Mouse (Mus musculus) forebrain, embryonic 10.5 days (tissue): ENCODE measurements at regions not wholly inside any gene's neighbourhood (a gene's known extent, or its start where the extent isn't known, plus 50 kb on each side); places are given as distances from the start of the nearest gene placed in this dataset.

Experiments
- DNase-seq: peaks from one replicate; pipeline ENCODE4 v3.0.0-alpha.2; 2017; ENCODE audit warnings: low spot score; ENCODE audit errors: extremely low spot score
- H3K27ac ChIP-seq: fragments of 300-500 bp; sonication (generic); 2 replicates; pipeline ENCODE4 v1.5.1; 2016; ENCODE audit warnings: mild to moderate bottlenecking
- H3K27me3 ChIP-seq: fragments of 300-500 bp; sonication (generic); 2 replicates; pipeline ENCODE4 v1.6.1; 2016; ENCODE audit warnings: mild to moderate bottlenecking; ENCODE audit not compliant: poor library complexity, severe bottlenecking
- H3K36me3 ChIP-seq: fragments of 300-500 bp; sonication (generic); replicated peaks from 2 replicates; pipeline ENCODE4 v1.6.1; 2016; ENCODE audit warnings: mild to moderate bottlenecking, moderate library complexity
- H3K4me1 ChIP-seq: fragments of 300-500 bp; sonication (generic); 2 replicates; pipeline ENCODE4 v1.6.1; 2016
- H3K4me3 ChIP-seq: fragments of 300-500 bp; sonication (generic); 2 replicates; pipeline ENCODE4 v1.5.1; 2016; ENCODE audit warnings: mild to moderate bottlenecking, moderate library complexity
- H3K9me3 ChIP-seq: fragments of 300-500 bp; sonication (generic); 2 replicates; pipeline ENCODE4 v1.6.1; 2016; ENCODE audit warnings: mild to moderate bottlenecking, moderate library complexity
- WGBS: fragments of 180-500 bp; shearing (Covaris S2); methylation state at CpG from one replicate; pipeline ENCODE4 v1.1.7; 2016; 5-methylcytosine and 5-hydroxymethylcytosine counted together

- H3K27ac ChIP-seq, result no peak overlapping the region
- no peak for DNase-seq
- H3K27me3 ChIP-seq, result no peaks in the 10 kb centered on the region
- H3K4me3 ChIP-seq, result no peak overlapping the region
- no peaks in the 10 kb centered on the region for H3K36me3 ChIP-seq
- WGBS, result 80% methylated on average over 5 of the region's 5 CpGs
- peaks cover 21% of the 10 kb centered on the region for H3K4me1 ChIP-seq
- no peaks in the 10 kb centered on the region for H3K9me3 ChIP-seq
Measured at GRCm38 (mm10) chr4:9072321-9072720, 833.5 kb upstream of the Car8 start.

DNA sequence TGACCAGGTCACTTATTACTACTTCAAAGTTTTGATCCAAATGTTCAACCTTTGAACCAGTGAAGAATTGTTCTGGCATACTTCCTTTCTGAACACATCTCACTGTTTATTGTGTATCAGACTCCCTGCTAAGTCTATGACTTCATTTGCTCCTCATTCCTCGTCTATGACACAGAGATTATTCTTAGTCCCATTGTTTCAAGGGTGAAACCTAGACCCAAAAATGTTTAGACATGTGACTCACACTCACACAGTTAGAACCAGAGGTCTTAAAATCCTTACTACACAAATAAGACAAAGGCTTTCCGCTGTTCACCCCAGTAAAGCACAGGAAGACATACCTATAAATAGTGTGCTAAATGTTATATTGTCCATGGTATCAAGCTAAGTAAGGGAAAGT lies 829.0 kb upstream of the Car8 start:
- WGBS, result 79% methylated on average over 2 of the region's 2 CpGs
- Histone ChIP-seq H3K9me3 (no peaks in the 10 kb centered on the region), H3K27me3 (no peaks in the 10 kb centered on the region), H3K4me3 (no peak overlapping the region), H3K36me3 (no peaks in the 10 kb centered on the region), H3K4me1 (peaks cover 17% of the 10 kb centered on the region), H3K27ac (no peak overlapping the region)
- DNase-seq, result no peak

DNA sequence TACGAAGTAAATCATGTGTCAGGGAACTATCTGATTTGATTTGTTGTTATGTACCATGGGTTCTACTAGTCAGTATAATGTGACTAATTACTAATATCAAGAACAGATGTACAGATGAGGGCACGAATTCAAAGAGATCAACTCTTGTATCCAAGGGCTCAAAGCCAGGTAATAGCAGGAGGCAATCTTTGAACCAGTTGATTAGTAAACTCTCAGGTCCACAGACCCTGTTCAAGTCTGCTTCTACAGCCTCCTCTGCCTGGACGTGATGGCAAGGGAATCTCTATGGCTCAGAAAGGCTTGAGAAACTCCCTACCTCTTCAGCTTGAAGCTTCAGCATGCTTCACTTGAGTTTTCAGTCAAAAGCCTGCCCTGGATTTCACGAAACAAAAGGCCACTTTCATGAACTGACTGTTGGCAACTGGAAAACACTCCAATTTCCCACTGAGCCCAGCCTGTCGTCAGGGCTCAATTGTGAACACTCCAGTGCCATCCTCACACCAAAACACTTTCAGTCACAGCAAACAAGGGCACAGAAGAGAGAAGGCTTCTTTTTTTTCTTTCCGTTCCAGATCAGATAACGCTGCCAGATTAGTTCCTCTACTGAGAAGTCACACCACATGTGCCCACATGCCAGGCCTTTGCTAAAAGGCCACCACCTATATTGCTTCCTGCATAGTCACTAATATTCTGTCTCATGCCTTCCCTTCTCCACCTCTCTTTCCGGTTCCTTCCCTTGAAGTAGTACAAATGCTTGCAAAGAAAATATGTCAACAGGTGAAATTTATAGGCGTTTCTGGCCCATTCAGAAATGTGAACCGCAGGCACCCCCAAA lies 827.4 kb upstream of the Car8 start:
- Histone ChIP-seq H3K27me3 (no peaks in the 10 kb centered on the region), H3K9me3 (no peaks in the 10 kb centered on the region), H3K27ac (0 out of 2 replicates have a peak overlapping the region, but pooled peaks have one; percentile 30), H3K4me1 (peaks cover 26% of the 10 kb centered on the region), H3K36me3 (no peaks in the 10 kb centered on the region), H3K4me3 (no peak overlapping the region)
- DNase-seq, result no peak
- 73% methylated on average over 10 of the region's 10 CpGs for WGBS

GRCm38 (mm10) chr4:9061941-9062340 lies 823.1 kb upstream of the Car8 start:
- Histone ChIP-seq H3K36me3 (no peaks in the 10 kb centered on the region), H3K4me1 (peaks cover 61% of the 10 kb centered on the region), H3K27me3 (no peaks in the 10 kb centered on the region), H3K9me3 (no peaks in the 10 kb centered on the region), H3K4me3 (no peak overlapping the region), H3K27ac (peak overlapping the region; percentile 85; the same call in 1 of the 2 replicates)
- 77% methylated on average over 3 of the region's 3 CpGs for WGBS
- DNase-seq, result no peak

DNA sequence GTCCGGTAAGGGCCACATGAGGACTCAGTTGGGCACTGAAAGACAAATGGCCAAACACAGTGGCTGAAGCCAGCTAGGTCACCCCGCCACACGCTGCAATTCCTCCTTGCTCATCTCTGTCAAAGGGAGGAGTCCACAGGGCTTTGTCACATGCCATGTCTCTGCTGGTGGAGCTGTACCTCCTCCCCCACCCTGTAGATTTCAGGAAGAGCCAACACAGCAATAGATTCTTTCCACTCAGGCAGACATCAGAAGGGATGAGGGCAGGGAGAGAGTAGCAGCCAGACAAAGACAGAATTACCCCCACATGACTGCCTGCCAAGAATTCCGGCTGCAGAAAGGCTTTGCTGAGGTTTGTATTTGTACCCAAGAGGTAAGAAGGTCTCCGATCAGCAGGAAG lies 821.4 kb upstream of the Car8 start:
- 33% methylated on average over 5 of the region's 5 CpGs for WGBS

DNA sequence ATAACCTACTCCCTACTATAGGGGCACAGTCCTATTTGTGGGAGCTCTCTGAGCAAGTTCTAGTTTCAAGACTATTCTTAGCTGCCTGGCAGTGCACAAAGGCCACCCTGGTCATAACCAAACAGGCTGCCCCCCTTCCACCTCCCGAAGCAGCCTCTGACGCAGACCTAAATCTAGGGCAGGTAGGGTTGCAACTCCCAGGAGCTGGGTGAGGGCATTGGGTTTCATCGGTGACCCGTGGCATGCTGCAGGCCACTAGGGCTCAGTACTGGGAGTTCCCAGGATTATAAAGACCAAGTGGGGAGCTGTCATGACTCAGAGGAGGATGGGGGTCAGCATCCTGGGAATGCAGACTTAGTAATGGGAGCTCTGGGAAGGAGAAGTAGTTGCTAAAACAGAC lies 818.8 kb upstream of the Car8 start:
- Histone ChIP-seq H3K4me3 (no peak overlapping the region), H3K27ac (peak overlapping the region; percentile 56; the same call in 1 of the 2 replicates)
- DNase-seq, result no peak

More for the DNA sequence above, 821.4 kb upstream of the Car8 start:
- Histone ChIP-seq H3K36me3 (no peaks in the 10 kb centered on the region), H3K27me3 (no peaks in the 10 kb centered on the region), H3K27ac (peak overlapping the region; percentile 85), H3K4me3 (peak overlapping the region; percentile 6; the same call in 1 of the 2 replicates), H3K9me3 (no peaks in the 10 kb centered on the region), H3K4me1 (peaks cover 59% of the 10 kb centered on the region)
- peak; percentile 40 for DNase-seq

DNA sequence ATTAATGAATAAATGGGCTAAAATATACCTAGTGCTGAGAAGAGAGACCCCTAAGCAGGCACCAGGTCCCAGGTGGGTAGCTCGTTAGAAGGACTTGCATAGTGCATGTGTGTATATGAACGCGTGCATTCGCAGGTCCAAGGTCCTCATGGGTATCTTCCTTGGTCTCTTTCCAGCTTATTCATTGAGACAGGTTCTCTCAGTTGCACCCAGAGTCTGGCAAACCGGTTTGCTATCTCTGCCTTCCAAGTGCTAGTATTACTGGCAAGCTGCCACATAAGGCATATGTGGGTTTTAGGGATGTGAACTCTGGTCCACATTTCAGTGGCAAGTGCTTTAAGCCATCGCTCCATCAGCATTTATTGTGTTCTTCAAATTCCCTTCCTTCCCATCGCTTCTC lies 818.3 kb upstream of the Car8 start:
- H3K27me3 ChIP-seq, result no peaks in the 10 kb centered on the region
- H3K27ac ChIP-seq, result no peak overlapping the region
- peaks cover 63% of the 10 kb centered on the region for H3K4me1 ChIP-seq
- no peaks in the 10 kb centered on the region for H3K36me3 ChIP-seq
- H3K4me3 ChIP-seq, result no peak overlapping the region
- no peaks in the 10 kb centered on the region for H3K9me3 ChIP-seq
- DNase-seq, result no peak
- WGBS, result 93% methylated on average over 7 of the region's 7 CpGs

More for the DNA sequence above, 818.8 kb upstream of the Car8 start:
- no peaks in the 10 kb centered on the region for H3K27me3 ChIP-seq
- H3K9me3 ChIP-seq, result no peaks in the 10 kb centered on the region
- H3K4me1 ChIP-seq, result peaks cover 63% of the 10 kb centered on the region
- no peaks in the 10 kb centered on the region for H3K36me3 ChIP-seq
- WGBS, result 63% methylated on average over 4 of the region's 4 CpGs

GRCm38 (mm10) chr4:9055876-9056275 lies 817.0 kb upstream of the Car8 start:
- Histone ChIP-seq H3K27ac (peak overlapping the region; percentile 44; the same call in 1 of the 2 replicates), H3K9me3 (no peaks in the 10 kb centered on the region), H3K4me1 (peaks cover 51% of the 10 kb centered on the region), H3K36me3 (no peaks in the 10 kb centered on the region), H3K27me3 (no peaks in the 10 kb centered on the region), H3K4me3 (no peak overlapping the region)
- 83% methylated on average over 4 of the region's 4 CpGs for WGBS
- no peak for DNase-seq

DNA sequence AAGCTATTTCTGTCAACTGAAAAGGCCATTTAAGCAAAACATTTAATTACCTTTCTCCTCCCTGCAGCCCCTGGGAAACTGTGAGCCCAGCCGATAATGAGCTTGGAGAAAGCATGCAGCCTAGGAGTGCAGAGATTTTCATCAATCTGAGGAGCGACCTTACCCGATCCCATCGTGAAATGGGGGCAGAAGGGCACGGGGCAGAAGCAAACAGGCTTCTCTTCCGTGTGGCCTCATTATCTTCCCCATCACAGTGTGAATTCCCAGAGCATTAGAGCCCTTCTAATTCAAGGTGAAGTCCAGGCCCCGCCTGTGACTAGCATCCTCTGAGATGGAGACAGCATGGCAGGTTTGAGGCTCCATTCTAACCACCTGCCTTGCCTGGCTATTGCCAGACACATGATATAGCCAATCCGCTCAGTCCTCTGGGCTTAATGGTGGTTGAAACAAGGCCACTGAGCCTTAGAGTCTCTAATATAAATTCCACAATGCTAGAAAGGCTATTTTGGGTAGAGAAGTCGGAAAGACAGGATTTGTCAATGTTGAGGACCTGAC lies 816.5 kb upstream of the Car8 start:
- Histone ChIP-seq H3K4me3 (no peak overlapping the region), H3K4me1 (peaks cover 46% of the 10 kb centered on the region), H3K27ac (0 out of 2 replicates have a peak overlapping the region, but pooled peaks have one; percentile 44), H3K27me3 (no peaks in the 10 kb centered on the region), H3K9me3 (no peaks in the 10 kb centered on the region), H3K36me3 (no peaks in the 10 kb centered on the region)
- no peak for DNase-seq
- WGBS, result 64% methylated on average over 9 of the region's 9 CpGs

DNA sequence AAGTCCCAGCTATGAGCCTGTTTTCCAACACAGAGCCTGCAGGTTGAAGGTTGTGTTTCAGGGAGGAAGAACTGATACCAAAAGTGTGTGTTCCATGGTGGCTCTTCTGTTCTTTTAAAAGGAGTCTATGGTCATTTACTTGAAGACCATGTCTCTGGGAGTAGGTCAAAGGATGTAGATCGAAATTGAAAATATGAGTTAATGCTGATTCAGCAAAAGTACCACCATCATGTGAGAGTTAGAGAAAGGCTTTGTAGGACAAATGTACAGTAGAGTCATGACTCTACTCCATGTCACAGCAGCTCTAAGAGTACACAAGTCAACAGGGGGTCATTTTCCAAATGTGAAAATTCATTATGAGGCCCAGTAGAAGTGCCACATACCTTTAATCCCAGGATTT lies 810.0 kb upstream of the Car8 start:
- DNase-seq, result no peak
- WGBS, result 93% methylated on average over 1 of the region's 1 CpGs
- H3K36me3 ChIP-seq, result no peaks in the 10 kb centered on the region
- H3K27me3 ChIP-seq, result no peaks in the 10 kb centered on the region
- no peak overlapping the region for H3K27ac ChIP-seq
- no peak overlapping the region for H3K4me3 ChIP-seq
- no peaks in the 10 kb centered on the region for H3K4me1 ChIP-seq
- no peaks in the 10 kb centered on the region for H3K9me3 ChIP-seq

GRCm38 (mm10) chr4:9047151-9047550 lies 808.3 kb upstream of the Car8 start:
- Histone ChIP-seq H3K36me3 (no peaks in the 10 kb centered on the region), H3K27ac (no peak overlapping the region), H3K9me3 (no peaks in the 10 kb centered on the region), H3K27me3 (no peaks in the 10 kb centered on the region), H3K4me3 (no peak overlapping the region), H3K4me1 (no peaks in the 10 kb centered on the region)
- DNase-seq, result no peak
- 86% methylated on average over 4 of the region's 4 CpGs for WGBS

- no peak overlapping the region for H3K27ac ChIP-seq
- no peaks in the 10 kb centered on the region for H3K36me3 ChIP-seq
- no peaks in the 10 kb centered on the region for H3K4me1 ChIP-seq
- H3K9me3 ChIP-seq, result no peaks in the 10 kb centered on the region
- H3K27me3 ChIP-seq, result no peaks in the 10 kb centered on the region
- no peak for DNase-seq
- 92% methylated on average over 14 of the region's 14 CpGs for WGBS
- H3K4me3 ChIP-seq, result no peak overlapping the region
Measured at GRCm38 (mm10) chr4:9046436-9046835, 807.6 kb upstream of the Car8 start.

DNA sequence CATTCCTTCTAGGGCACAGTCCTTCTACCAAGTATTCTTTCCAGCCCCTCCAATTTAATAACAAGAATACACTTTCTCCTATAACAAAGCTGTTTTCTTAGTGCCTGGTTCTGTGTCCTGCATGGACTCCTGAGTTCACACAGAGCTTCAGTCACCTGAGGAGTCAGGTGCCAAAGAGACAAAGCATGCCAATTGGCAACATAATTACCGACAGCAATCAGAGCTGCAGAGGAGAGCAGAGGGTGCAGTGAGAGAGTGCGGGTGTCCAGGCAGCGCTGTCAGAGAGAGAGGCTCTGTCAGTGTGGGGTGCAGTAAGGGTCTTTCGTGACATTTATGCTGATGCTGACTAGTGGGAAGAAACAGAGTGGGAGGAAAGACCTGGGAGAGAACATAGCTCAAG lies 807.2 kb upstream of the Car8 start:
- Histone ChIP-seq H3K27ac (no peak overlapping the region), H3K27me3 (no peaks in the 10 kb centered on the region), H3K4me3 (no peak overlapping the region), H3K4me1 (no peaks in the 10 kb centered on the region), H3K9me3 (no peaks in the 10 kb centered on the region), H3K36me3 (no peaks in the 10 kb centered on the region)
- no peak for DNase-seq
- 80% methylated on average over 4 of the region's 4 CpGs for WGBS
